Mouse (Mus musculus) left cerebral cortex, adult 11 months (tissue): ENCODE results near the gene AC129217.1.

ENCODE experiments used
- DNase-seq: peaks from one replicate; pipeline ENCODE4 v3.0.0; 2022; ENCODE audit warnings: low spot score

The AC129217.1 gene

GRCm38 (mm10) chr19:8829660-8830059 is at the start of gene AC129217.1:
Gene AC129217.1, plus strand, starts transcription at chr19:8829773.
- DNase-seq: no peak

- peak; percentile 93 for DNase-seq
Observed at GRCm38 (mm10) chr19:8786008-8786781, 43.4 kb upstream of the AC129217.1 start, which contains the start of gene Taf6l. Gene Taf6l, minus strand, starts transcription at chr19:8786417.

GRCm38 (mm10) chr19:8788521-8788920 is 41.1 kb upstream of the AC129217.1 start:
- DNase-seq: no peak

- no peak for DNase-seq
Observed at GRCm38 (mm10) chr19:8789171-8789570, 40.4 kb upstream of the AC129217.1 start.

GRCm38 (mm10) chr19:8790171-8790570 is 39.4 kb upstream of the AC129217.1 start:
- no peak for DNase-seq

- peak; percentile 87 for DNase-seq
Observed at GRCm38 (mm10) chr19:8798264-8798946, 31.2 kb upstream of the AC129217.1 start, which contains the start of gene Polr2g. Gene Polr2g, minus strand, starts transcription at chr19:8798577.

GRCm38 (mm10) chr19:8798947-8799315 is 30.6 kb upstream of the AC129217.1 start:
- no peak for DNase-seq

GRCm38 (mm10) chr19:8802130-8802821 is 27.3 kb upstream of the AC129217.1 start, which contains the start of gene Zbtb3:
Gene Zbtb3, plus strand, starts transcription at chr19:8802555.
- peak; percentile 97 for DNase-seq

GRCm38 (mm10) chr19:8803204-8803780 is 26.3 kb upstream of the AC129217.1 start:
- DNase-seq: no peak

GRCm38 (mm10) chr19:8803879-8804660 is 25.5 kb upstream of the AC129217.1 start:
- no peak for DNase-seq

GRCm38 (mm10) chr19:8806810-8807209 is 22.8 kb upstream of the AC129217.1 start:
- DNase-seq: no peak

- no peak for DNase-seq
Observed at GRCm38 (mm10) chr19:8815812-8816211, 13.8 kb upstream of the AC129217.1 start.

- DNase-seq: no peak
Observed at GRCm38 (mm10) chr19:8817001-8817400, 12.6 kb upstream of the AC129217.1 start.

GRCm38 (mm10) chr19:8818301-8818798 is 11.2 kb upstream of the AC129217.1 start:
- DNase-seq: no peak

- peak; percentile 96 for DNase-seq
Observed at GRCm38 (mm10) chr19:8818801-8819595, 10.6 kb upstream of the AC129217.1 start, which contains the start of gene Ttc9c. Gene Ttc9c, minus strand, starts transcription at chr19:8819333.

- DNase-seq: peak; percentile 97
Observed at GRCm38 (mm10) chr19:8819596-8820423, 9.8 kb upstream of the AC129217.1 start, which contains the start of gene Hnrnpul2. Gene Hnrnpul2, plus strand, starts transcription at chr19:8820010.

- no peak for DNase-seq
Observed at GRCm38 (mm10) chr19:8820424-8820956, 9.1 kb upstream of the AC129217.1 start.

- no peak for DNase-seq
Observed at GRCm38 (mm10) chr19:8821146-8821545, 8.4 kb upstream of the AC129217.1 start.

GRCm38 (mm10) chr19:8822696-8823095 is 6.9 kb upstream of the AC129217.1 start:
- DNase-seq: no peak
